Mouse (Mus musculus): ENCODE measurements around the gene B830017H08Rik. TPM values are rescaled to one million over a fixed set of nuclear protein-coding genes. Genes with fewer than 3 reads are reported as not detected.

Gene B830017H08Rik
- total and polyA plus RNA-seq, 3 experiments: 0.08 TPM; not detected in 2

DNA sequence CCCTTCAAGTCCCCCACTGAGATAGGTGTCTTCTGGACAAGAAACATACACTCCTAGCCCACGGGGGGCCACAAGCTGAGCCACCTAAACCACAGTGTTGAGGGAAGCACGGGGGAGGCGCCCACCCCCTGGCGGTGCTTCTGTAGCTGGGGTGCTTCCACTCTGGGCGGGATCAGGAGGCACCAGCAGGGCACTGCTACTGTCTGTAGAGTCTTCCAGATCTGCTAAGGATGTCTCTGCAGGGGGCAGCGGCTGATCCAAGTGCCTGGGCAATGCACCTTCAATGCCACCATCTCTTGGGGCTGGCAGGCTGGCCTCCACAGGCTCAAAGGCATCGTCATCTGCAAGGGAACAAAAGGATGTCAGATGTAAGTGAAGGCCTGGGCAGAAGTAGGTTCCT, 9.5 kb downstream of the B830017H08Rik start:
- Histone ChIP-seq H3K4me1 (ENCODE audit: control insufficient read depth in 1 of 2, insufficient read depth in 2 of 2) (peaks cover 0 to 6% of the 10 kb centered on the region in 2 experiments; a peak in 2 of 4 replicates), H3K27ac (ENCODE audit: insufficient read depth, low read depth) (no peak overlapping the region), H3K4me3 (replicated peaks in 1 of 3; ENCODE audit: low read depth in 2 of 3, low read length in 2 of 3, poor library complexity in 1 of 3) (no peak overlapping the region), H3K36me3 (replicated peaks in 1 of 2; ENCODE audit: control insufficient read depth in 1 of 2, insufficient read depth in 1 of 2, low read length in 1 of 2) (peaks cover 64 to 96% of the 10 kb centered on the region in 2 experiments), H3K4me2 (ENCODE audit: insufficient read depth, low read depth, poor library complexity, severe bottlenecking) (no peak overlapping the region), H3K27me3 (replicated peaks) (no peaks in the 10 kb centered on the region), H3K79me2 (replicated peaks; ENCODE audit: control insufficient read depth, extremely low read depth, insufficient read depth, poor library complexity, severe bottlenecking) (no peaks in the 10 kb centered on the region), H3K9me3 (replicated peaks; ENCODE audit: low read length) (no peaks in the 10 kb centered on the region), H3K9ac (ENCODE audit: insufficient read depth, low read depth) (no peak overlapping the region)
- dilution Hi-C loops (cut with MboI; ENCODE audit: extremely low pct_ligation_motif_present, extremely low pct_unique_long_range_greater_than_20kb, low sequenced_read_pairs) (no loop called here), in situ Hi-C loops (cut with MboI; ENCODE audit: low pct_ligation_motif_present, low pct_unique_long_range_greater_than_20kb, low sequenced_read_pairs) (no loop called here)
- no peak for DNase-seq (ENCODE audit: extremely low read depth)
- TF ChIP-seq NELFE (IDR thresholded peaks at IDR 0.05; ENCODE audit: low read depth, low read length): no peak
- no peak for TF ChIP-seq CHD1 (IDR thresholded peaks at IDR 0.05; ENCODE audit: low read depth, low read length)
- TF ChIP-seq EP300 (IDR thresholded peaks at IDR 0.05; ENCODE audit: low read length): no peak
- TF ChIP-seq MEF2A (IDR thresholded peaks at IDR 0.05; ENCODE audit: borderline replicate concordance, low read depth, low read length): no peak

DNA sequence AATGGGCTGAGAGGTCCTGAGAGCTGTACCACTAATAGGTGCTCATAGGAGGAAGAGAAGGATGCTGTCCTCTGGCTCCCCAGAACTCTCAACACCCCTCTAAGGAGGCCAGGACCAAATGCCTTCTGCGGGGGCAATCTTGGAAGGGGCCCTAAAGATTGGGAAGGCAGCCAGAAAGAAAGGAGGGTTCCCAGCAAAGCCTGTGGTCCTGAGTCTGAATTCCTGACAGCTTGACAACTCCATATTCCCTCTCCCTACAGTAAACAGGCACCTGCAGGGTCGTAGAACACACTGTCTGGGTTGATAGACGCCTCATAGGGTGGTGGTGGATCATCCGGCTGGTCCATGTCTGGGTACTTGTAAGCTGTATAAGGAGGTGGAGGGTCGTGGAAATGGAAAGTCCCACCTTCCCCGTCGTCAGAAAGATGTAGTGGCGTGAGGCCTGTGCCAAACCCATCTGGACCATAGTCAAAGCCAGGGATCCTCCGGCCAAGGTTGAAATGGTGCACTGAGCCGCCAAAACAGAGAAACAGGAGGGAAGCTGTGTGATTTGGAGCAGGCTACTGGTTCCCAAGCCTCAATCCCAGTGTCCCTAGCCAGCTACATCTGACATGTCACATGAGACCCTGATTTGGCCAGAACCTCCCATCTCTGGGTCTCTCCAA, 10.9 kb downstream of the B830017H08Rik start:
- H3K79me2 ChIP-seq (replicated peaks; ENCODE audit: control insufficient read depth, extremely low read depth, insufficient read depth, poor library complexity, severe bottlenecking): no peaks in the 10 kb centered on the region
- dilution Hi-C loops (cut with MboI; ENCODE audit: extremely low pct_ligation_motif_present, extremely low pct_unique_long_range_greater_than_20kb, low sequenced_read_pairs): no loop called here
- H3K9me3 ChIP-seq (replicated peaks; ENCODE audit: low read length): no peaks in the 10 kb centered on the region
- H3K4me2 ChIP-seq (ENCODE audit: insufficient read depth, low read depth, poor library complexity, severe bottlenecking): no peak overlapping the region
- in situ Hi-C loops (cut with MboI; ENCODE audit: low pct_ligation_motif_present, low pct_unique_long_range_greater_than_20kb, low sequenced_read_pairs): no loop called here
- DNase-seq (ENCODE audit: extremely low read depth): no peak
- no peak overlapping the region for H3K4me3 ChIP-seq (replicated peaks in 1 of 3; ENCODE audit: low read depth in 2 of 3, low read length in 2 of 3, poor library complexity in 1 of 3)
- peaks cover 0 to 6% of the 10 kb centered on the region in 2 experiments; a peak in 2 of 4 replicates for H3K4me1 ChIP-seq (ENCODE audit: control insufficient read depth in 1 of 2, insufficient read depth in 2 of 2)
- H3K36me3 ChIP-seq (replicated peaks in 1 of 2; ENCODE audit: control insufficient read depth in 1 of 2, insufficient read depth in 1 of 2, low read length in 1 of 2): peaks cover 75 to 96% of the 10 kb centered on the region in 2 experiments
- no peak overlapping the region for H3K27ac ChIP-seq (ENCODE audit: insufficient read depth, low read depth)
- H3K9ac ChIP-seq (ENCODE audit: insufficient read depth, low read depth): no peak overlapping the region
- TF ChIP-seq ZC3H11A (IDR thresholded peaks at IDR 0.05; ENCODE audit: low read depth, low read length) (no peak), MXI1 (IDR thresholded peaks at IDR 0.05; ENCODE audit: low read depth, low read length) (no peak), ETS1 (conservative IDR thresholded peaks at IDR 0.05; ENCODE audit: low read depth, low read length) (no peak), HCFC1 (IDR thresholded peaks at IDR 0.05; ENCODE audit: low read depth, low read length) (no peak), NELFE (IDR thresholded peaks at IDR 0.05; ENCODE audit: low read depth, low read length) (no peak), CHD1 (IDR thresholded peaks at IDR 0.05; ENCODE audit: low read depth, low read length) (no peak), MYC (IDR thresholded peaks at IDR 0.05; ENCODE audit: low read depth, low read length) (no peak), ZMIZ1 (IDR thresholded peaks at IDR 0.05; ENCODE audit: low read depth, low read length) (no peak), JUND (conservative IDR thresholded peaks at IDR 0.05; ENCODE audit: low read depth, low read length) (no peak), BHLHE40 (IDR thresholded peaks at IDR 0.05; ENCODE audit: low read depth, low read length) (no peak), EP300 (IDR thresholded peaks at IDR 0.05; ENCODE audit: low read length) (no peak), CTCF (conservative IDR thresholded peaks at IDR 0.05 in 1 of 2, IDR thresholded peaks at IDR 0.05 in 1 of 2; ENCODE audit: low read depth in 2 of 2, low read length in 2 of 2) (no peak), SIN3A (IDR thresholded peaks at IDR 0.05; ENCODE audit: low read length) (no peak), RAD21 (IDR thresholded peaks at IDR 0.05; ENCODE audit: low read depth, low read length) (no peak), USF1 (IDR thresholded peaks at IDR 0.05; ENCODE audit: low read depth, low read length) (no peak), ELF1 (IDR thresholded peaks at IDR 0.05; ENCODE audit: low read depth, low read length) (no peak), IRF4 (IDR thresholded peaks at IDR 0.05; ENCODE audit: low read depth, low read length) (no peak), USF2 (conservative IDR thresholded peaks at IDR 0.05; ENCODE audit: low read depth, low read length) (no peak), NRF1 (IDR thresholded peaks at IDR 0.05; ENCODE audit: low read depth, low read length) (no peak), TBP (conservative IDR thresholded peaks at IDR 0.05; ENCODE audit: low read depth, low read length) (no peak)
- no peaks in the 10 kb centered on the region for H3K27me3 ChIP-seq (replicated peaks)
